Mouse (Mus musculus) kidney, postnatal 10 days (tissue): ENCODE data around the gene Kcnk10.

ENCODE experiments used
- DNase-seq: peaks from one replicate; pipeline ENCODE4 v3.0.0; 2021; ENCODE audit warnings: mixed read lengths

Kcnk10 gene

DNA sequence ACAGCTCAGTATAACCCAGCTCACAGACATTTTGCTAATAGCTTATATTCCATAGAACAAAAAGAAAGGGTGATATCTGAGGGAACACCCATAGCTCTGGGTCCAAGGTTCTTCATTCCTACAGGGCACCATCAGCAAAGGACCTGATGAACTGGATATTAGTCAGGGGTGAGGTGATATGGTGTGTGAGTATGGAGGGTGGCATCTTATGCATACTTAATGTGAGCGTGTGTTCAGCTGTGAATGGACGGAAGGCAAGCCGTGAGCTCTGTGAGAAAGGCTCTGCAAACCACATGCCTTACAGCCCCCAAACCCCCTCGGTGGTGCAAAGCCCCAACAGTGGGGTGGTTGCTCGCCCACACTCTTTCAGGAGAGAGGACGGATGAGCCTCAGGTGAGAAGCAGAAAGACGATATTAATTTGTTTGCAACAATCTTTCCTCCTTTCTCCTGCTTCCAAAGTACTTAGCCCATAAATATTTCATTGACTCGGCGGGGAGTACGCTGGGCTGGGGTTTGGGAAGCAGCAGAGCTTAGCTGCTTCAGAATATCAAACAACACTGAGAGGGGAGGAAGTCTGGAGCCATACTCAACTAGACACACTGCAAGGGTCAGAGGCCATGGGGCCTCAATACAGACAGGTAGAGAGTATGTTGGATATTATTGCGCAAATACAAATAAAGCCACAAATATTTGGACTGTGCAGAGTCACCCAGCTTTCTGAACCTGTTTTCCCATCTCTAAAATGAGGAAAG is 76.4 kb downstream of the Kcnk10 start:
- no peak for DNase-seq

- no peak for DNase-seq
Measured at GRCm38 (mm10) chr12:98501045-98501444, 77.1 kb downstream of the Kcnk10 start.

DNA sequence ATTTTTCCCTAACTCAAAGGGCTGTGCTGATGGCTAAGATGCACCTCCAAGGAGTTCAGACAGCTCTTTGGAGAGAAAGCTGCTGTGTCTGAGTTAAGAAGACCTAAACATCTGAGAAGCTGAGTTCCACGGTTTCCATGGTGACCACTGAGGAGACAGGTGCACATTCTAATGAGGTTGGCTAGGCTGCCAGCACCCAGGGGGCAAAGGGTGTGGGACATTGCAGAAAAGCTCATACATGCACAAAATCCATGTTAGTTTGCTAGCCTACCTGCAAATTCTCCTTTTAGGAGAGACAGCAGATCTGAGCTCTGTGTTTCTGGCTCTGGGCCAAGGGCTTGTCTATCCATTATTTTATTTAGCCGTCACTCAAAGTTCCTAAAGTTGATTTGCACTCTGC is 96.7 kb downstream of the Kcnk10 start:
- no peak for DNase-seq

DNA sequence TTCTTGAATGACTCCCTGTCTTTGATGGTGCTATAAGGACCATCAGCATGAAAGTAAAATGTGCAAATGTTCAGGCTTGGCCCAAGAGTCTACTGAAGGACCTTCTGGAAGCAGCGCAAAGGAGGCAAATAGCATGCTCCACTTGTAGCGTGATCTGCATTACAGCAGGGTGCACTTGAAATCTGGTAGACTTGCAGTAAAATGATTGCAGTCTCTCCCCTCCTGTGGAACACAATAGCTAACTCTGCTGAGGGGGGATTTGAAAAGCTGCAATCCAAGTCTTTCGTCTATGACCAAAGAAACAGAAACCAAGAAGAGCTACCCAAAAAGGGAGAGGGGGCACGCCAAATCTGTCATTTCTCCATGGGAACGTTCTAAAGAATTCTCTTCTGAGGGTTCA is 97.1 kb downstream of the Kcnk10 start:
- no peak for DNase-seq

- no peak for DNase-seq
Measured at GRCm38 (mm10) chr12:98477673-98478461, 100.2 kb downstream of the Kcnk10 start.

DNA sequence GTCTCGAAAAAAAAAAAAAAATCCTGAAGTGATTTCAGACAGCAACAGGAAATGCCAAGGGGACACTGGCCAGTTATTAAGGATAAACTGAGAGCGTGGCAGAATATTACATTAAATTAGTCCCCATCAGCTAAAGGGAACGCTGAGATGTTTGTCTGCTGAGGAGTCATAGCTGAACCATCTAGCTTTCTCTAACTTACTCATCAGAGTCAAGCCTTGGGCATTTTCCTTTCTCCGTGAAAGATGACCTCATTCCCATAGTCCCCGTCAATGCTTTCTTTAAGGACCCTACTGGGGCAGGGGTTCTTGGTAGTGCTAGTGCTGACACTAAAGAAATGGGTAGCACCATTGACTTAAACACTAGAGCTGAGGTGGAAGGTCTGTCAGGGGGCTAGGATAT is 106.9 kb downstream of the Kcnk10 start:
- no peak for DNase-seq

DNA sequence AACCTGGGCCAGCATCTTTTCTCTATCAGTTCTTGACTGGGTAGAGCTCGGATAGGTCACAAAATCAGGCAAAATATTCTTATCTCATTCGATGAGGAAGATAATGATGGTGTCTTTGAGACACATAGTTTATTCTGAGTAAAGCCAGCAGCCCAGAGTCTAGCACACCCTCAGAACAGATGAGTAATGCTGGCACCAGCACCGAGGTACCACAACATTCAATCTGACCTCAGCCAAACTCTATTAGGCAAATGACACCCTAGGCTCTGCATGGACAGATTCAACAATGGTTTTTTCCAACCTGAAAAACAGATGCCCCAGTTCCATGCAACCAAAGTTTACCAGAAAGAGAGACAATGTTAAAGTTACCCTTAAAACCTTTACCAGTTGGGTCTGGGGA is 108.0 kb downstream of the Kcnk10 start:
- no peak for DNase-seq

- no peak for DNase-seq
Measured at GRCm38 (mm10) chr12:98467793-98468192, 110.3 kb downstream of the Kcnk10 start.

- DNase-seq = peak; percentile 16
Measured at GRCm38 (mm10) chr12:98459889-98460288, 118.2 kb downstream of the Kcnk10 start.

- DNase-seq = no peak
Measured at GRCm38 (mm10) chr12:98458944-98459343, 119.2 kb downstream of the Kcnk10 start.

- DNase-seq = no peak
Measured at GRCm38 (mm10) chr12:98458516-98458915, 119.6 kb downstream of the Kcnk10 start.

DNA sequence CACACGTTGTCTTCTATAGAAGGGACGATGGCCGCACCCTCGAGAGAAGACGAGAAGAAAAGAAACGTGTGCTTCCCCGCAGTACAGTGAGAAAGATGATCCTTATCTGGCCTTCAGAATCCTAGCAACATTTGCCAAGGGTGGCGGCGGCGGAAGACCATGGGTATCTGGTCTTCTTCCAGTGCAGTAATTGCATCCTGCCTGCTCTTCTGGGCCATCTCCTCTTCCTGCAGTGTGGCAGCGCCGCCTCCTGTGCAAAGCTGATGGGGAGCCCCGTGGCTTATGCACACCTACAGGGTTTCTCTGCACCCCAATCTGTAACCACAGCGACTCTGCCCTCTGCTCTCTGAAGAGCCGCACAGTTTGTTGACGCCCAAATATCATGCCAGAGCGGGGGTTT is 124.9 kb downstream of the Kcnk10 start:
- DNase-seq = no peak

DNA sequence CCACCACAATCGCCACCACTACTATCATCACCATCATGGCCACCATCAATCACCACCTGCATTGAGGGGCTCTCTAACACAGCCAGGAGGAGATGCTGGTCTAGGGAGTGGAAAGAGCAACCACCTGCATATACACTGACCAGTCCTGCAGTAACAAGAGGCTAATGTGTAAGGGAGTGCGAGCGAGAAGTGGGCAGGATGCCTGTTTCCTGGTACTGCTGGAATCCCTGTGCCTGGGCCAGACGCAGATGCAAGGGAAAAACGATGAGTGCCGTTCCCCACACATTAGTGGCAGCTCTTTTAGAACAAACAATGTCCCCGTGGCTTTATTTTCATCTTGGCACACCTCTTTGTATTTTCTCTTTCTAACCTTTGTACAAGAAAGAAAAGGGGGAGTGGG is 125.5 kb downstream of the Kcnk10 start:
- no peak for DNase-seq

GRCm38 (mm10) chr12:98445637-98446036 is 132.5 kb downstream of the Kcnk10 start:
- no peak for DNase-seq

DNA sequence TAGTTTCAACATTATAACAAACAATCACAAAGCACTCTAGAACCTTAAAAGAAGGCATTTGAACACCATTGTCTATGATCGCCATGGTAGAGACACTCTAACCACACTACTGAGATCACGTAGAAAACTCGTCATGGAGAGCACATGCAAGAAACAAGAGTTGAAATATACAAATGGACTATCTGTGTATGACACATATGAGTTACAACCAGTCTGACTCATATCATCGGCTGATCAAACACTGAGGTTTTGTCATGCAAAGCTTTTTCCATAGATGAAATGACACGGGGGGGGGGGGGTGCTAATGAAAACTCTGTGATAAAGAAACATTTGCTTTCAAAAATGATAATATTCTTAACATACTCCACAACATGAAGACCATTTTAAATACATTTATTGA is 133.2 kb downstream of the Kcnk10 start:
- DNase-seq = no peak

DNA sequence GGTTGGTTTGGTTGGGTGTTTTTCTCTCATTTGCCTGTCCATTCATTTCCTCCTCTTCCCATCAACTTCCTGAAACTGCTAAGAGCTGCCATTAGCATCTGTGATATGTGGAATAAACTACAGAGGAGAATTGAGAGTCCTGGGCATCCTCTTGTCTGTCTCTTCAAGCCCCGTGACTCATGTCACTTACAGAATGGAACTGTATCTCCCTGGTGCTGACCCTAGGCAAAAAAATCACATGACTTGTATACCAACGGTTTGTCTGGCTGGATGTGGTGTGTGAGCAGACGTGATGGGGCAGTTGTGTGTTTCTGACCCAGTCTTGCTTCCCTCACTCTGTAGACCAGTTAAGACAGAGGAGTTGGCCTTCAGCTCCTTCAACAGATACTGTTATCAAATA is 134.4 kb downstream of the Kcnk10 start:
- no peak for DNase-seq

DNA sequence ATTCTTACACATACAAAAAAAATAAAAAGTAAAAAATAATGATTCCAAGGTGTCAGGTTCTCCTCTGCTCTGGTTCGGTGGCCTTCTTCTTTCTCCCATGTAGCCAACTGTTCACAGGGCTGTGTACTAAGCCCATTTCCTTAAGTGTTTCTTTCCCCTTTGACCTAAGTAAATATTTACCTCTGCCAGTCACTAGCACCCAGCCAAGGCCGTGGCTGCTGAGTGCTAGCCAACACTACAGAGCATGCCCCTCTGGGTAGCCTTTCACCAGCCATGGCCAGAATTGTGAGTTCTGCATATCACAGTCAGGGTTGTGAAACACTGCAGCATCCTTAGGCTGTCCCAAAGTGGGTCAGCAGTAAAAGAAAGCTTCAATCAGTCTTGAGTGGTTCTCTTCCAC is 140.0 kb downstream of the Kcnk10 start:
- no peak for DNase-seq

GRCm38 (mm10) chr12:98430683-98431082 is 147.4 kb downstream of the Kcnk10 start:
- no peak for DNase-seq

DNA sequence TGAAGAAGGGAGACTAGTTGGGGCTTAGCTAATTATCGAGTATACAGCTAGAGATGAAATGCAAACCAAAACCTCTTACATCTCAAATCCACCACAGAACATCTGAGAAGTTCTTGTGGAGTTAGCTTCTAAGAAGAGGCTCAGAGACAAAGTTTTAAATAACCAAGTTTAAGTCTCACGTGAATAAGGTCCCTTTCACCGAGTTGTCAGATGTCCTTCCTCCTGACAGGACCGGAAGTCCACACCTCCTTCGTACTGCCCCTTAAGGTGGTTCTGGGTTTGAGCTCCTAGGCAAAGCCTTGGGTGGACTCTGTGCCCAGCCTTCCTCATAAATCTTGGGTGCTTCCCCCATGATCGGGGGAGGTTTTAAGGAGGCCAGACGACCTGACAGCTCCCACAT is 156.8 kb downstream of the Kcnk10 start:
- no peak for DNase-seq

GRCm38 (mm10) chr12:98419849-98420248 is 158.3 kb downstream of the Kcnk10 start:
- DNase-seq = no peak

DNA sequence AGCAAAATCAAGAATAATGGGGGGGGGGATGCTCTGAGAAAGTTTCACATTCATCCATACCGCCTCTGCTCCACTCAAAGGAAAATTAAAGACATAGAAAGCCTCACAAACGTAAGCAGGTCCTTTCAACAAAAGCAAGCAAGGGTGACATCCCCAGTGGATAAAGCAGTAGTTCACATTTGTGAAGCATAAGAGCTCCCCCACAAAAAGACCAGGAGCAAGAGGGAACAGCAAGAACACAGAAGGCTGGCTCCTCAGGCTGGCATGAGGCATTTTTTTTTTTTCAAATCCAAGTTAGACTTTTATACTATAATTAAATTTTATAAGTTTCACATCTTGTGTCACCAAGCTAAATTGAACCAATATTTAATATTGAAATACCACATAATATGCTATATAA is 168.5 kb downstream of the Kcnk10 start:
- DNase-seq = no peak

DNA sequence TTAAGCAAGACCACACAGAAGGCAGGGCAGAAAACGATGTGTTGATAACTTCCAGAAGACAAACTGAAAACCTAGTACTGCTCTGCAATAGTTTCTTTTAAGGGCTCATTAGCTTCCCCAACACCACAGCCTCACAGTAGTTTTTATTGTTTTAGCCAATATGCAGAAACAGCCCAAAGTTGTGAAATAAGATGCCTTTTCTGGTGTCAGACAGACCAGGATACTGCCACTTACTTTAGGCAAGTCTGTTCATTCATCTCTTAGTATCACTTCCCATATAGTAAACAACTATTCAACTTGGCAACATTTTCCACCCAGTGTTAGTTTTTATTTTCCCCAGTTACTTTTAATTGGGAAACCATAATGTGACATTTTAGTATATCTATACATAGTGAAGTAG is 171.5 kb downstream of the Kcnk10 start:
- DNase-seq = no peak

DNA sequence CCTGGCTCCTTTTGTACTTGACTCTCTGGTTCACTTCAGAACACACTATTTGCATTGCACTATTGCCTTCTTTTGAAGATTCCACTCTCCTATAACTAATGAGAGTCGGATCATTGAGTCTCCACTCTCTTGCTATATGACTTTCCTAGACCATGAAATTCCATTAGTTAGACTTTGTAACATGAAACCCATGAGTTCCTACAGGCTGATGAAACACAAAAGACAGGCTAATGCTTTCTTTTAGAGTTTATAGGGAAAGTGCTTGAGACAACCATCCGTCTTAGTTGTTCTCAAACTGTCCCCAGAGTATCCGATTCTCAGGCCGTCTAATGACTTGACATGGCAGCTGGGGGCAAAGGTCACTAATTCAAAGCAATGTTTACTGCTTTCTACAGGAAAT is 172.0 kb downstream of the Kcnk10 start:
- DNase-seq = no peak

DNA sequence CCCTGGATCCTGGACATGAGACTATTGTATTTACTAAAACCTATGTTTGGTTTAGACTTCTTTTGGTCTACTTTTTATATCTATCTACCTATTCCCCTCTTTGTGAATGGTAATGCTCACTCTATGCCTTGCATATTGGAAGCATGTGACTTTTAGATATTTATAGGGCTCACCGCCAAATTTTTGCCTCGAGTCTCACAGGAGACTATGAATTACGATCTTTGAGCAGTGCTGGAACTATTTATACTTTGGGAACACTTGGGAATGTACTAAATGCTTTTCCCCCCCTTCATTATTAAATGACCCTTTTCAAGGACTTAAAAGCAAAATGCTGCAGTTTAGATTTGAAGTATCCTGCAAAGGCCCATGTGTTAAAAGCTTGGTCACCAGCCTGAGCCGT is 181.5 kb downstream of the Kcnk10 start:
- DNase-seq = no peak

DNA sequence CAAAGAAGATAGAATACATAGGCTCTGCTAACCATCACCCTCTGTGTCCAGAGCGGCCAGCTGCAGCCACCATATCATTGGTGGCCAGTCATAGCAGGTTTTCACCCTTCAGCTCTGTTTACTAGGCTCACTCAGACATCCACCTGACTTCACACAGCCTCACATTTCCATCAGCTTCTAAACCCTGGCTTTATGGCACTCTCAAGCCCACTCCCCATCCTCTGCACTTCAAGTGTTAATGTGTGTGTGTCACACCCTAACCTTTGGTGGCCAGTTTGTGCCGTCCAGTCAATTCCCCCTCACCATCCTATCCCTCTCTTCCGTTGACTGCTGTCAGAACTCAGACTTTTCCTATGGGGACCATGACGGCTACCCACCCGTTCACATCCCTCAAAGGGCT is 184.0 kb downstream of the Kcnk10 start:
- DNase-seq = no peak
